Mouse (Mus musculus): ENCODE results near the gene Pax8. TPM values are rescaled to one million over a fixed set of nuclear protein-coding genes. Genes with fewer than 3 reads are reported as not detected.

Pax8 gene
- polyA plus RNA-seq (2014; fragmentation: Nextera tagmentation; extraction: Ambion mirVana), result 0.09 and 0.67 TPM in 2 replicates

- ATAC-seq (ENCODE audit: insufficient number of reproducible peaks, insufficient read depth, low FRiP score, low read depth), result no peak
- Histone ChIP-seq H3K9me3 (ENCODE audit: control insufficient read depth, low read depth, low read length) (no peaks in the 10 kb centered on the region), H3K9ac (replicated peaks; ENCODE audit: low read depth, low read length) (no peak within 1 kb of the TSS), H3K4me3 (ENCODE audit: low read depth, low read length) (peak within 1 kb of the TSS; percentile 19; the same call in 1 of the 2 replicates), H3K27ac (ENCODE audit: low read length) (no peak within 1 kb of the TSS), H3K27me3 (ENCODE audit: control insufficient read depth, insufficient read depth, low read length) (peaks cover 23% of the 10 kb centered on the region), H3K4me1 (ENCODE audit: control insufficient read depth, insufficient read depth, low read length) (0 out of 2 replicates have a peak, but pooled peaks cover 2% of the 10 kb centered on the region), H3K4me2 (replicated peaks; ENCODE audit: low read depth, low read length) (peak within 1 kb of the TSS; percentile 44; the same call in 1 of the 2 replicates), H3K36me3 (ENCODE audit: control insufficient read depth, insufficient read depth, low read length) (no peaks in the 10 kb centered on the region)
- WGBS, result 60% methylated on average over 9 of the region's 9 CpGs
These were observed at the start of gene Pax8 for GRCm38 (mm10) chr2:24475420-24475819. Gene Pax8 (minus strand): TSS chr2:24475599.

- Histone ChIP-seq H3K4me1 (ENCODE audit: control insufficient read depth, insufficient read depth, low read length) (peaks cover 13% of the 10 kb centered on the region), H3K4me3 (ENCODE audit: low read depth, low read length) (peak overlapping the region; percentile 30), H3K4me2 (replicated peaks; ENCODE audit: low read depth, low read length) (peak overlapping the region; percentile 55), H3K9ac (replicated peaks; ENCODE audit: low read depth, low read length) (peak overlapping the region; percentile 26; the same call in 1 of the 2 replicates), H3K36me3 (ENCODE audit: control insufficient read depth, insufficient read depth, low read length) (no peaks in the 10 kb centered on the region), H3K27me3 (ENCODE audit: control insufficient read depth, insufficient read depth, low read length) (no peaks in the 10 kb centered on the region), H3K9me3 (ENCODE audit: control insufficient read depth, low read depth, low read length) (no peaks in the 10 kb centered on the region), H3K27ac (ENCODE audit: low read length) (peak overlapping the region; percentile 85)
- ATAC-seq (ENCODE audit: insufficient number of reproducible peaks, insufficient read depth, low FRiP score, low read depth), result peak; percentile 88
- 2% methylated on average over 33 of the region's 33 CpGs for WGBS
These were observed 46.2 kb upstream of the Pax8 start for GRCm38 (mm10) chr2:24521430-24522226.

- ATAC-seq (ENCODE audit: insufficient number of reproducible peaks, insufficient read depth, low FRiP score, low read depth), result no peak
- no peaks in the 10 kb centered on the region for H3K27me3 ChIP-seq (ENCODE audit: control insufficient read depth, insufficient read depth, low read length)
- 27% methylated on average over 9 of the region's 9 CpGs for WGBS
- H3K4me1 ChIP-seq (ENCODE audit: control insufficient read depth, insufficient read depth, low read length), result peaks cover 13% of the 10 kb centered on the region
- H3K9ac ChIP-seq (replicated peaks; ENCODE audit: low read depth, low read length), result peak overlapping the region; percentile 26; the same call in 1 of the 2 replicates
- peak overlapping the region; percentile 85; the same call in 1 of the 2 replicates for H3K27ac ChIP-seq (ENCODE audit: low read length)
- peak overlapping the region; percentile 30 for H3K4me3 ChIP-seq (ENCODE audit: low read depth, low read length)
- H3K4me2 ChIP-seq (replicated peaks; ENCODE audit: low read depth, low read length), result peak overlapping the region; percentile 55
- no peaks in the 10 kb centered on the region for H3K9me3 ChIP-seq (ENCODE audit: control insufficient read depth, low read depth, low read length)
- no peaks in the 10 kb centered on the region for H3K36me3 ChIP-seq (ENCODE audit: control insufficient read depth, insufficient read depth, low read length)
These were observed 45.3 kb upstream of the Pax8 start for GRCm38 (mm10) chr2:24520576-24521272.

GRCm38 (mm10) chr2:24516946-24517345 is 41.5 kb upstream of the Pax8 start:
- Histone ChIP-seq H3K4me3 (ENCODE audit: low read depth, low read length) (no peak overlapping the region), H3K27ac (ENCODE audit: low read length) (no peak overlapping the region), H3K4me2 (replicated peaks; ENCODE audit: low read depth, low read length) (no peak overlapping the region), H3K9me3 (ENCODE audit: control insufficient read depth, low read depth, low read length) (no peaks in the 10 kb centered on the region), H3K27me3 (ENCODE audit: control insufficient read depth, insufficient read depth, low read length) (no peaks in the 10 kb centered on the region), H3K9ac (replicated peaks; ENCODE audit: low read depth, low read length) (no peak overlapping the region), H3K4me1 (ENCODE audit: control insufficient read depth, insufficient read depth, low read length) (peaks cover 10% of the 10 kb centered on the region), H3K36me3 (ENCODE audit: control insufficient read depth, insufficient read depth, low read length) (no peaks in the 10 kb centered on the region)
- 71% methylated on average over 3 of the region's 3 CpGs for WGBS
- ATAC-seq (ENCODE audit: insufficient number of reproducible peaks, insufficient read depth, low FRiP score, low read depth), result no peak

- no peak overlapping the region for H3K4me2 ChIP-seq (replicated peaks; ENCODE audit: low read depth, low read length)
- no peaks in the 10 kb centered on the region for H3K9me3 ChIP-seq (ENCODE audit: control insufficient read depth, low read depth, low read length)
- H3K9ac ChIP-seq (replicated peaks; ENCODE audit: low read depth, low read length), result no peak overlapping the region
- no peaks in the 10 kb centered on the region for H3K27me3 ChIP-seq (ENCODE audit: control insufficient read depth, insufficient read depth, low read length)
- no peaks in the 10 kb centered on the region for H3K4me1 ChIP-seq (ENCODE audit: control insufficient read depth, insufficient read depth, low read length)
- no peaks in the 10 kb centered on the region for H3K36me3 ChIP-seq (ENCODE audit: control insufficient read depth, insufficient read depth, low read length)
- no peak overlapping the region for H3K27ac ChIP-seq (ENCODE audit: low read length)
- H3K4me3 ChIP-seq (ENCODE audit: low read depth, low read length), result no peak overlapping the region
- ATAC-seq (ENCODE audit: insufficient number of reproducible peaks, insufficient read depth, low FRiP score, low read depth), result no peak
- WGBS, result 89% methylated on average over 3 of the region's 3 CpGs
These were observed 32.0 kb upstream of the Pax8 start for GRCm38 (mm10) chr2:24507359-24507758.

GRCm38 (mm10) chr2:24502963-24503471 is 27.6 kb upstream of the Pax8 start:
- WGBS, result 61% methylated on average over 5 of the region's 5 CpGs

GRCm38 (mm10) chr2:24500921-24501320 is 25.5 kb upstream of the Pax8 start:
- ATAC-seq (ENCODE audit: insufficient number of reproducible peaks, insufficient read depth, low FRiP score, low read depth), result no peak
- Histone ChIP-seq H3K9me3 (ENCODE audit: control insufficient read depth, low read depth, low read length) (no peaks in the 10 kb centered on the region), H3K4me2 (replicated peaks; ENCODE audit: low read depth, low read length) (no peak overlapping the region), H3K27me3 (ENCODE audit: control insufficient read depth, insufficient read depth, low read length) (no peaks in the 10 kb centered on the region), H3K36me3 (ENCODE audit: control insufficient read depth, insufficient read depth, low read length) (no peaks in the 10 kb centered on the region), H3K27ac (ENCODE audit: low read length) (no peak overlapping the region), H3K4me1 (ENCODE audit: control insufficient read depth, insufficient read depth, low read length) (0 out of 2 replicates have a peak, but pooled peaks cover 3% of the 10 kb centered on the region), H3K4me3 (ENCODE audit: low read depth, low read length) (no peak overlapping the region), H3K9ac (replicated peaks; ENCODE audit: low read depth, low read length) (no peak overlapping the region)
- 17% methylated on average over 2 of the region's 2 CpGs for WGBS

More at GRCm38 (mm10) chr2:24502963-24503471, 27.6 kb upstream of the Pax8 start:
- Histone ChIP-seq H3K4me1 (ENCODE audit: control insufficient read depth, insufficient read depth, low read length) (no peaks in the 10 kb centered on the region), H3K36me3 (ENCODE audit: control insufficient read depth, insufficient read depth, low read length) (no peaks in the 10 kb centered on the region), H3K4me2 (replicated peaks; ENCODE audit: low read depth, low read length) (no peak overlapping the region), H3K27ac (ENCODE audit: low read length) (no peak overlapping the region), H3K4me3 (ENCODE audit: low read depth, low read length) (no peak overlapping the region), H3K9me3 (ENCODE audit: control insufficient read depth, low read depth, low read length) (no peaks in the 10 kb centered on the region), H3K27me3 (ENCODE audit: control insufficient read depth, insufficient read depth, low read length) (no peaks in the 10 kb centered on the region), H3K9ac (replicated peaks; ENCODE audit: low read depth, low read length) (no peak overlapping the region)
- ATAC-seq (ENCODE audit: insufficient number of reproducible peaks, insufficient read depth, low FRiP score, low read depth), result 0 out of 2 replicates have a peak, but pooled peaks have one; percentile 37

GRCm38 (mm10) chr2:24490564-24490963 is 15.2 kb upstream of the Pax8 start:
- no peak overlapping the region for H3K9ac ChIP-seq (replicated peaks; ENCODE audit: low read depth, low read length)
- WGBS, result 32% methylated on average over 6 of the region's 6 CpGs
- no peaks in the 10 kb centered on the region for H3K36me3 ChIP-seq (ENCODE audit: control insufficient read depth, insufficient read depth, low read length)
- ATAC-seq (ENCODE audit: insufficient number of reproducible peaks, insufficient read depth, low FRiP score, low read depth), result no peak
- no peaks in the 10 kb centered on the region for H3K4me1 ChIP-seq (ENCODE audit: control insufficient read depth, insufficient read depth, low read length)
- H3K27me3 ChIP-seq (ENCODE audit: control insufficient read depth, insufficient read depth, low read length), result no peaks in the 10 kb centered on the region
- H3K9me3 ChIP-seq (ENCODE audit: control insufficient read depth, low read depth, low read length), result no peaks in the 10 kb centered on the region
- H3K27ac ChIP-seq (ENCODE audit: low read length), result no peak overlapping the region
- no peak overlapping the region for H3K4me3 ChIP-seq (ENCODE audit: low read depth, low read length)
- no peak overlapping the region for H3K4me2 ChIP-seq (replicated peaks; ENCODE audit: low read depth, low read length)
